Mouse (Mus musculus): ENCODE data around the gene Trak1. TPM values are rescaled to one million over a fixed set of nuclear protein-coding genes. Genes with fewer than 3 reads are reported as not detected.

Trak1 gene
- total RNA-seq, 1 experiment from 2014 or later = 29.2 TPM

DNA sequence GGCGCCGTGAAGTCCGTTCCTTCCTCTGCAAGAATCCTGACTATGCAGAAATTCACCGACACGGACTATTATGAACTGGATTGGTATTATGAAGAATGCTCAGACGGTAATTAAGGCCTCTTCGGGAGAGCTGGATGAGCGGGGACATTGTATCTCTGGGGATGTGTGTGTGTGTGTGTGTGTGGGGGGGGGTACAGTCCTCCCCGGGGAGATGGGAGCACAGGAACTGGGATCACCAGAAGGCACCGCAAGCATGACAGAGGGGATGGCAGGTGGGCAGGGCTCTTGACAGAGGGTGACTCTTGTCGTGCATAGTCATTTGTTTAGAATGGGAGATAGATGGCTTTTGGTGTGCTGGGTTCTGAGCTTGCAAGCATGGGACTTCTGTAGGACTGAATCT is 106.4 kb downstream of the Trak1 start:
- ATAC-seq (replicated peaks; ENCODE audit: insufficient number of reproducible peaks, low FRiP score, low TSS enrichment, poor library complexity, severe bottlenecking) = no peak

- no peak for ATAC-seq (replicated peaks; ENCODE audit: insufficient number of reproducible peaks, low FRiP score, low TSS enrichment, poor library complexity, severe bottlenecking)
Measured at GRCm38 (mm10) chr9:121405088-121405681, 107.9 kb downstream of the Trak1 start.

- no peak for ATAC-seq (replicated peaks; ENCODE audit: insufficient number of reproducible peaks, low FRiP score, low TSS enrichment, poor library complexity, severe bottlenecking)
Measured at GRCm38 (mm10) chr9:121405792-121406191, 108.5 kb downstream of the Trak1 start.

GRCm38 (mm10) chr9:121414237-121414636 is 116.9 kb downstream of the Trak1 start:
- no peak for ATAC-seq (replicated peaks; ENCODE audit: insufficient number of reproducible peaks, low FRiP score, low TSS enrichment, poor library complexity, severe bottlenecking)

- ATAC-seq (replicated peaks; ENCODE audit: insufficient number of reproducible peaks, low FRiP score, low TSS enrichment, poor library complexity, severe bottlenecking) = no peak; the same call in 1 of the 2 replicates
Measured at GRCm38 (mm10) chr9:121415626-121416241, 118.4 kb downstream of the Trak1 start.

GRCm38 (mm10) chr9:121416460-121416859 is 119.2 kb downstream of the Trak1 start:
- no peak for ATAC-seq (replicated peaks; ENCODE audit: insufficient number of reproducible peaks, low FRiP score, low TSS enrichment, poor library complexity, severe bottlenecking)

DNA sequence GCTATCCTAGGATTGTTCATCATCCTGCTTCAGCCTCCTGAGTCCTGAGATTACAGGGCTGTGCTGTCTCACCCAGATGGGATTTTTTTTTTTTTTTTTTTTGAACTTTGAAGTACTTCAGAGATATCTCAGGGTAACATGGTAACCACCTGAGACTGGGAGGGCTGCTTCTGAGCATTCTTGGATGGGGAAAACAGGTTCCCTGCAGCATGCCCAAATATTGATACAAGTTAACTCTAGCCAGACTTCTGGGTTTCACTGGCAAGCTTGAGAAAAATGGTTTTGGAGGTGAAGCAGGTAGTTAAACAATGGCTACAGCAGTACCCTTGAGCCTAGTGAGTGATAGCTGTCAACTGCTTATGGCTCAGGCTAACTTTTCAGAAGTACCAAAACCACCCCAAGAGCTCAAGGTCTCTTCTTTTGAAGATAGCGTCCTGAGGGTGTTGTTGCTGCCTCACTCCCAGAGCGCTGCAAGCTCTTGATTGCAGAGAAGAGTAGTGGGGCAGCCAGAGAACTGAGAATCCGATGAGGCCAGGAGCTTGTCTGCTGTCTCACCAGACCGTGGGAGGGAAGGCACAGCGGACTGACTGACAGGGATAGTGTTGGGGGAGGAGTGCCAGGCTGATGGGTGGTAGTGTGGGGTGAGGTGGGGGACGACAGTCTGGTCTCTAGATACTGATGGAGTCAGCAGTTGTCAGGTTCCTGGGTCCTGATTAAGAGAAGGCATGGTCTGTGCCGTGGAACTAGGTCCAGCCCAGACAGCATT is 119.8 kb downstream of the Trak1 start:
- ATAC-seq (replicated peaks; ENCODE audit: insufficient number of reproducible peaks, low FRiP score, low TSS enrichment, poor library complexity, severe bottlenecking) = no peak

DNA sequence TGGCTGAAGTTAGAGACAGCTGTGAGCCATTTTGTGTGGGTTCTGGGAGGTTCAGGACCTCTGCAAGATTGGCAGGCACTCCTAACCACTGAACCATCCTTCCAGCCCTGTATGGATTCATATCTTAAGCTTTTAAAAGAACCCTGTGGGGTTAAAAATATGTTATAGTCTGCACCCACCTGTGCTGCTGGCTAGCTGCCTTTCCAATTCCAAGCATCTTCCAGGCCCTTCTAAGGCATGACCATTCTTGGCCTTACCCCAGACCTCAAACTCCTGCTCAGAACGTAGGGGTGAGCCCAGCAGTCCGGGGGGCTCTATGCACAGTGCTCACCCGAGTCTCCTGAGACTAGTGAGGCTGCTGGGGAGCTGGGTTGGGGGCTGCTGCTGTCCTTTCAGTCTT is 121.7 kb downstream of the Trak1 start:
- ATAC-seq (replicated peaks; ENCODE audit: insufficient number of reproducible peaks, low FRiP score, low TSS enrichment, poor library complexity, severe bottlenecking) = no peak

DNA sequence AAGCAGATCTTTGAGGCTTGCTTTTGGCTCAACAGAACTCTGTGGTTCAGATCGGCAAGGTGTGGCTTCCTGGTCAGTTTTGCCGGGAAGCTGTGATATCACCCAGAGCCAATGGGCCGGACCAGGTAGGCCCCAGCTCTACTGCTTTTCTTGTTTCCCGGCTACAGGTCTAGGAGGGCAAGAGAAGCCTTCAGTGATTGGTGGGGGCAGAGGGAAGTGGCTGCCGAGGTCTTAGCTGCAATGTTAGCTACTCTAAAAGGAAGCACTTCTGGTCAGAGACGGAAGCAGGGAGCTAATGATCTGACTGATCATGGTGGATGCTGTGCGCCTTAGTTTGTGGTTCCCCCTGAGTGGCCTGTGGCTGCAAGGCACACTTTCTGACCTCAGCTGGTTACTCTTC is 122.3 kb downstream of the Trak1 start:
- ATAC-seq (replicated peaks; ENCODE audit: insufficient number of reproducible peaks, low FRiP score, low TSS enrichment, poor library complexity, severe bottlenecking) = no peak

DNA sequence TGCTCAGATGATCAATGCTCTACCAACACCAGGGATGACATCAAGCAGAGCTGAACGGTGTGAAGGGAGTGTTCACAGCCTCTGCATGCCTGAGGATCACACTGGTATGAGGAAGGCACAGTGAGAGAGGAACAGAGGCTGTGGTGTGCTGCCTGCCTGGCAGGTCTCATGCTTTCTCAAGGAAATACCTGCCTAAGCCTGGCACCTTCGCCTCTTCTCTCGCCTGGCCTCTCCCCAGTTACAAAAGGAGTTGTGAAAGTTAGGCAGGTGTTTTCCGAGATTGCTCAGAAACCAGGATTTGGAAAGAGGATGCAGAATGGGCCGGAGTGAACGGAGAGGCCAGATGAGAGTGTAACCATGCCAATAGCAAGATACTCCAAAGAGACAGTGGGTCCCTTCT is 123.5 kb downstream of the Trak1 start:
- no peak for ATAC-seq (replicated peaks; ENCODE audit: insufficient number of reproducible peaks, low FRiP score, low TSS enrichment, poor library complexity, severe bottlenecking)

GRCm38 (mm10) chr9:121422402-121422801 is 125.1 kb downstream of the Trak1 start:
- no peak for ATAC-seq (replicated peaks; ENCODE audit: insufficient number of reproducible peaks, low FRiP score, low TSS enrichment, poor library complexity, severe bottlenecking)

- ATAC-seq (replicated peaks; ENCODE audit: insufficient number of reproducible peaks, low FRiP score, low TSS enrichment, poor library complexity, severe bottlenecking) = no peak
Measured at GRCm38 (mm10) chr9:121423621-121424020, 126.3 kb downstream of the Trak1 start.

GRCm38 (mm10) chr9:121424281-121425164 is 127.2 kb downstream of the Trak1 start:
- no peak for ATAC-seq (replicated peaks; ENCODE audit: insufficient number of reproducible peaks, low FRiP score, low TSS enrichment, poor library complexity, severe bottlenecking)

DNA sequence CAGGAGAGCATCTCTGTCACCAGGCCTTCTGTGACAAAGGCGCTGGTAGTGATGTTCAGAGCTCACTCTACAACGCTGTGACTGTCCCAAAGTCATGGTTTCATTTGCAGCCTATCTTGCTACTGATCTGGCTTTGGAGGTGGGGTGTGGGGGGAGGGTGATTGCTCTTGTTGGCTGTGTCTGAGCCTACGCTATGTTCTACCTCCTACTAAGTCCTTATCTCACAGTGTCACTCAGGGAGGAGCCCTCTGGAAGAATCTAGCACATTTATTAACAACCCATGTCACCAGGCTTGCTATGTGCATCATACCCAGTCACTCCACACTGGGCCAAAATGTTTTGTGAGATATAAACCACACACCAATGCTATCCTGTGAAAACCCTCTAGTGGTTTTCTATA is 129.1 kb downstream of the Trak1 start:
- no peak for ATAC-seq (replicated peaks; ENCODE audit: insufficient number of reproducible peaks, low FRiP score, low TSS enrichment, poor library complexity, severe bottlenecking)

GRCm38 (mm10) chr9:121426902-121427301 is 129.6 kb downstream of the Trak1 start:
- no peak for ATAC-seq (replicated peaks; ENCODE audit: insufficient number of reproducible peaks, low FRiP score, low TSS enrichment, poor library complexity, severe bottlenecking)

- ATAC-seq (replicated peaks; ENCODE audit: insufficient number of reproducible peaks, low FRiP score, low TSS enrichment, poor library complexity, severe bottlenecking) = no peak
Measured at GRCm38 (mm10) chr9:121429592-121429991, 132.3 kb downstream of the Trak1 start.

DNA sequence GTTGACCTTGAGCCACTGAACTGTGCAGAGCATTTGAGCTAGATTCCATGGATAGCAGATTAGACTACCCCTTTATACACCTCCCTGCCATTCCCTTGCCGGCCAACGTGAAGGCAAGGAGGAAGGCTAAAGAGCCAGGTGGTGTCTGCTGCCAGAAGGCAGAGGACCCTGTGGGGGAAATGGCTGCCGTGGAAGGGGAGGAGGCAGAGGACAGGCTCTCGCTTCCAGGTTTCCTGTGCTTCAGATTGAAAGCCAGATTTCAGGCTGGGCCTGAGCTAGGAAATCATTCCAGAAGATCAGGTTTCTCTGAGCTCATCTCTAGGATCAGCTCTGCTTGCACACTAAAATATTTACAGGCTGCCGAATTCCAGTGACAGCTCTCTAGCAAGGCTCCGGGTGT is 133.1 kb downstream of the Trak1 start:
- ATAC-seq (replicated peaks; ENCODE audit: insufficient number of reproducible peaks, low FRiP score, low TSS enrichment, poor library complexity, severe bottlenecking) = no peak

- no peak for ATAC-seq (replicated peaks; ENCODE audit: insufficient number of reproducible peaks, low FRiP score, low TSS enrichment, poor library complexity, severe bottlenecking)
Measured at GRCm38 (mm10) chr9:121433745-121434528, 136.6 kb downstream of the Trak1 start.

Measured in monocyte, adult 5-6 weeks (primary cell).